Mouse (Mus musculus) kidney, adult 8-10 months (tissue): ENCODE results near the gene Tmem177.

Experiments
- DNase-seq, 2 experiments: peaks; one replicate each; pipeline ENCODE4 v3.0.0; 2022

Gene Tmem177

DNA sequence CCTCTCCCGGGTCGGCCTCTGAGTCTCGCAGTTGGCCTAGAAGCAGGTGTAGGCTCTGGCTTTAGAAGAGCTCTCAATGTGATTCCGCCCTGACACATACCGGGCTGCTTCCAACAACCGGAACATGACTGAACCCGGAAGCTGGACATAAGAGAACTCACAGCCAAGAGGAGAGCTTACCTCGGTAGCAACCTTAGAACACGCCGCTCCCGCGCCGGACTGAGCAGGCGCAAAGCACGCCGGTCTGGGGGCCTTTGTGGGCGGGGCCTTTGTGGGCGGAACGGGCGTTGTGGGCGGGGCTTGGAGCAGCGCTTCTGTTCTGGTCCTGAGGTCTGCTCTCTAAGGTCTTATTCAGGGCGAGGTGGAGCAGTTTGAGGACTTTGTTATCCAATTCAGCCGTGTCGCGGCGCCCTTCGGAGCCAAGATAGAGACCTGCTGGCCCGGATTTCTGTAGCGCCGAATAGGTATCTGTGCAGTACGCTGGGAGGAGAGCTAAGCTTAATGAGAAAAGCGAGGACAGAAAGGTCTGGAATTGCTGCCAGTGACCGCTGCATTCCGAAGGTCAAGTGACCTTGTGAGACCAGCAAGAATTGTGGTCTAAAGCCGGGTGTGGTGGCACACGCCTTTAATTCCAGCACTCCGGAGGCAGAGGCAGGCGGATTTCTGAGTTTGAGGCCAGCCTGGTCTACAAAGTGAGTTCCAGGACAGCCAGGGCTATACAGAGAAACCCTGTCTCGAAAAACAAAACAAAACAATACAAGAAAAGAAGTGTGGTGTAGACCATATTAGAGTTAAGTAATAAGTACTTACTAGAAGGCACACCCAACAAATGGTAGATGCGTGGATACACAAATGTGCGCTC is at the start of gene Tmem177:
Gene Tmem177, minus strand, starts transcription at position 256 of the 862 bp plus-strand sequence.
- peak; percentile 96 to 98 for DNase-seq

GRCm38 (mm10) chr1:119959920-119960319 is 46.9 kb upstream of the Tmem177 start:
- no peak for DNase-seq

DNA sequence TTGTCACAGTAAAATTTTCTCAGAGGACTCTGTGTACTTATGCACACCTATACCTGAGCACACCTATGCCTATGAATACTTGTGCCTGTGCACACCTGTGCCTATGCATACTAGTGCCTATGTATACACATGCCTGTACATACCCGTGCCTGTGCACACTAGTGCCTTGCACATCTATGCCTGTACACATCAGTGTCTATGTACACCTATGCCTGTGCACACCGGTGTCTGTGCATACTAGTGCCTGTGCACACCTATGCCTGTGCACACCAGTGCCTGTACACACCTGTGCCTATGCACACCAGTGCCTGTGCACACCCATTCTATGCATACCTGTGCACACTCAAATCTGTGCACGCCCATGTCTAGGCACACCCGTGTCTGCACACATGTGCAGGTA is 46.5 kb upstream of the Tmem177 start:
- no peak for DNase-seq

DNA sequence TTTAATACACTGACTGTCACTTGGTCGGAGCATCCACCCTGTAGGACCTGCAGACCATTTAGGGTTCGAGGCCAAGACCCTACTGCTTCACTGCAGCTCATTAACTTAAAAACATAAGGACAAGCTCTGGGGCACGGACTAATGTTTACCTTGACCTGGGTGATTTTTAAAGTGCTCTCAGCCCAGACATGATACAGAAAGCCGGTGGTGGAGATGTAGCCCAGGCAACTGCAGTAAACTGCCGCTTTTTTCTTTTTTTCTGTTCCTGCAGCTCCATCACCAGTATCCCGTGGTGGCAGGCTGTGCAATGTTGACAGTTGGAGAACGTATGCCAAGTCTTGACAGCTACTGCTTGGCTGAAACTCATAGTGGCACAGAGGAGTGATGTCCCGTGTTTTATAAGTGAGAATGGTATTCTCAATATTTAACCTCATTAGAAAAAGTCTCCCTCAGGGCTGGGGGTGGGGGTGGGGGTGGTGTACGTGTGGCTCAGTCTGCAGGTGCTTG is 44.8 kb upstream of the Tmem177 start:
- DNase-seq: no peak

DNA sequence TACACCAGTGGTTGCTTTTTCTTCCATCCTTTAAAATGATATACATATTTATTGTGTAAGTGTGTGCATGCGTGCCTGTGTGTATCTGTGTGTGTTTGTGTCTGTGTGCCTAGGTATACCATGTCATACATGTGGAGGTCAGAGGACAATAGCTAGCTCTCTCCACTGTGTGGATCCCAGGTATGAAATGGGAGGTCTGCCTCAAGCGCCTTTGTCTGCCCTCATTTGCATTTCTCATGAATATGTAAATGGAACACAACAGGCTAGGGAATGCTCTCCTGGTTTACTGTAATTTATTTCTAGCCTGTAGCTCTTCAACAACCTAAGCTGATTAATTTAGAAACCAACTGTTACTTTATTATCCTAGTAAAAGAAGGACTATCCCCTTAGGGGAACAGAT is 41.7 kb upstream of the Tmem177 start:
- DNase-seq: no peak

- no peak for DNase-seq
Measured at GRCm38 (mm10) chr1:119953456-119953855, 40.4 kb upstream of the Tmem177 start.

GRCm38 (mm10) chr1:119950086-119950485 is 37.1 kb upstream of the Tmem177 start:
- DNase-seq: no peak

GRCm38 (mm10) chr1:119936861-119937260 is 23.9 kb upstream of the Tmem177 start:
- no peak for DNase-seq

- no peak for DNase-seq
Measured at GRCm38 (mm10) chr1:119931421-119932150, 18.6 kb upstream of the Tmem177 start.

DNA sequence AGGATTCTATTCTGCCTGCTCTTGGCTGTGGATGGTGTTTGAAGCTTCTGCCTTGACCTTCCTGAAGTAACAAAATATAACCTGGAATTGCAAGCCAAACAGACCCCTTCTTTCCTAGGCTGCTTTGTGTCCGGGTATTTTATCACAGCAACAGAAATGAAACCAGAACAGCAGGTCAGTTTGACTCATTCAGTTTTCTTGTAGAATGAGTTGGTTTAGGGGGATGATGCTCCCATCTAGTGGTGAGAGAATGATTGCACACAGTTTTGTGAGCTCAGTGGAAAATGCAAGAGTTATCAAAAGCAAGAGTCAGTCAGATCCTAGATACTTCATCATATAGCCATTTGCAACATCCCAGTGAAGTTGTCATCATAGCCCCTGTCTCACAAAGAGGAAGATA is 16.7 kb upstream of the Tmem177 start:
- no peak for DNase-seq

- peak in 1 of 2 experiments; percentile 37 for DNase-seq
Measured at GRCm38 (mm10) chr1:119919299-119919698, 6.3 kb upstream of the Tmem177 start.

DNA sequence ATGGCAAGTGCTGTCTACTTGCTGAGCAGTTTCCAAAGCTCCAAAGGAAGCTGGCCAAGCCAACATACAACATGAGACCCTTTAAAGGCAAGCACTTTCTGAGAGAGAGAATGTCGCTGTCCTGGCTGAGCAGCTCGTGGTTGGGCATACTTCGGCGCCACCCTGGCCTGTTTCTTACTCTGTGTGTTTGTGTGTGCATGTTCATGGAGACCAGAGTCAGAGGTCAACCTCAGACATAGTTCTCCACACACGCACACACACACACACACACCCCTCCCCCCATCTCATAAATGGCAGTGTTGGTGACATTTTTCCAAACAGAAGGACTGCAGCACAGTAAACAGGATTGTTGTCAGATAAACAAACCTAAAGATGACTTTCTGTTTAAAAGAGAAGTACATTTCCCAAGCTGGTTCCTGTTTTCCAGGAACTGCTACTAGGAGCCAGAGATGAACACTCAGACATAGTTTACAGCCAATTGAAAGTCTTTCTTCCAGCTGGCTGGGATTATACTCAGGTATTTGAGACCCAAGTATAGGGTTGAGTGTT is 3.9 kb upstream of the Tmem177 start:
- DNase-seq: no peak

- no peak for DNase-seq
Measured at GRCm38 (mm10) chr1:119907206-119907748, 5.7 kb downstream of the Tmem177 start.

DNA sequence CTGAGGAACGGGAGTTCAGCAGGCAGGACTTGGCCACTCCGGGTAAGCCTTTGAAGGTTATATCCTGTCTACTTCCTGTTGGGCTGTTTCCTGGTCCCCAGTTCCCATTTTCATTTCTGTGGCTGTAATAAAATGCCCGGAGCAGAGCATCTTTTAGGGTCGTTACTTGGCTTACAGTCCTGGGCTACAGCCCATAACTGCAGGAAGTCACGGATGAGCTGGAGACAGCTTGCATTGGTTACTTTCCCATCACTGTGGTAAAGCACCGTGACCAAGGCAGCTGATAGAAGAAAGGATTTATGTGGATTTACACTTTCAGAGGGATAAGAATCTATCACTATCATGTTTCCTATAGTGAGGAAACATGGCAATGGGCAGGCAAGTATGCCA is 9.8 kb downstream of the Tmem177 start:
- DNase-seq: no peak

GRCm38 (mm10) chr1:119902551-119903230 is 10.3 kb downstream of the Tmem177 start:
- no peak for DNase-seq

GRCm38 (mm10) chr1:119899195-119900123 is 13.5 kb downstream of the Tmem177 start:
- DNase-seq: peak; percentile 21 to 23

DNA sequence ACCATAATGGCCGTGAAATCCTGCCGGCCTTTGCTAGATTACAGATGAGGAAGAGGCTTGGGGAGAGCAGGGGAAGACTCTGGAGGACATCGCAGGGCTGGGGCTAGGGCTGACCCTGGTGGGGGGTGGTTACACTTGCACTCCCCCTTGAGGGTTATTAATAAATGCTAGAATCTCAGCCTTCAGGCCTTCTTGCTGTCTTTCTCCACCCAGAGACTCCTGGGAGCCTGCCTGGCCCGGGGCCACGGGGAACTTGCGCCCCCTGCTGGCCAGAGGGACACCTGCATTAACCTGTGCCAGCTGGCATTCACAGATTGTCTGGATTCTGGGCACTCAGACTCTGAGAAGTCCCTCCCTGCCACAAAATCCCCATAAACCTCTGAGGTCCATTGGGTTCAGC is 18.1 kb downstream of the Tmem177 start:
- DNase-seq: peak; percentile 59 to 73

GRCm38 (mm10) chr1:119893600-119893999 is 19.4 kb downstream of the Tmem177 start:
- no peak for DNase-seq

DNA sequence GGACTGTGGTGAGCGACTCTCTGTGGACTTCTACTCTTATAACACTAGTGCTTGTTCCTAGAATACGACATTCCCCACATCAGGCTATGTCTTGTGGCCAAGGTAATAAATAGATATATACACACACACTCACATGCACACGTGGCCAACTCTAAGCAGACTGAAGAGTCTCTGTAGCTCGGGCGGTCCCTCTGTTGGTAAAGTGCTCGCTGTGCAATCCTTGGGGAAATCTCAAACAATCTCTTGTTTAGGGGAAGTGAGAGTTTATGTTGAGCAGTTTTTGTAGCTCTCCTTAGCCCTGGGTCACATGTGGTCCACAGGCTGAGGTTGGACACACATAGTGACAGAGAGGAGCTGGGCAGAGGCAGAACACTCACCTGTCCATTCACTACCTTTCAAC is 20.1 kb downstream of the Tmem177 start:
- DNase-seq: no peak

- DNase-seq: no peak
Measured at GRCm38 (mm10) chr1:119891865-119892264, 21.1 kb downstream of the Tmem177 start.

DNA sequence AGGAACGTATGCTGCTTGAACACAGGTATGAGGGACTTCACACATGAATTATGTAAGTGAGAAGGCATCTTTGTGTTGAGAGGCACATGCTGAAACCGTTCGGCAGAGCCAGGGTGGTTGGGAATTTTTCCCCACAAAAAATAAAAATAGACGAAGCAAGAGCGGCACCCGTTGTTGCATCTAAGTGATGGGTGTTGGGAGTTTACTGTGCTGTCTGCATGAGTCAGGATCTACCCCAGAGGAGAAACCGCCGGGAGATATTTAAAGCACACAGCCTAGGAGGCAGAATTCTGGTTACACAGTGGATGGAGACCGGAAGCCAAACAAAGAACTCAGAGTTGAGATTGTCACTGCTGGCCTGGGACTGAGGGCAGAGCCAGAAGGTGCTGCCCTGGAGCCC is 21.9 kb downstream of the Tmem177 start:
- DNase-seq: no peak

GRCm38 (mm10) chr1:119889347-119889746 is 23.7 kb downstream of the Tmem177 start:
- no peak for DNase-seq
